Mouse (Mus musculus): ENCODE results near the gene P2ry12. TPM values are rescaled to one million over a fixed set of nuclear protein-coding genes. Genes with fewer than 3 reads are reported as not detected.

P2ry12 gene
- polyA plus RNA-seq (2014; fragmentation: Illumina TruSeq; extraction: RNeasy Lipid Tissue Mini Kit (QIAGEN cat#74804); ENCODE audit: low read depth, low replicate concordance) = 7.3 TPM

GRCm38 (mm10) chr3:59262704-59263103 is at the start of gene P2ry12:
Gene P2ry12, minus strand, starts transcription at chr3:59262871.

GRCm38 (mm10) chr3:59210727-59211126 is 51.9 kb downstream of the P2ry12 start, which contains the start of gene P2ry13:
Gene P2ry13, minus strand, starts transcription at chr3:59210882.

GRCm38 (mm10) chr3:59194938-59195337 is 67.7 kb downstream of the P2ry12 start, which contains the start of gene Gpr87:
Gene Gpr87, minus strand, starts transcription at chr3:59195104.

Other genes starting within 250 kb of the P2ry12 start
- gene Gpr171, start 161.1 kb downstream of the P2ry12 start, polyA plus RNA-seq (2014; fragmentation: Illumina TruSeq; extraction: RNeasy Lipid Tissue Mini Kit (QIAGEN cat#74804); ENCODE audit: low read depth, low replicate concordance) = 1.1 TPM
- gene P2ry14, start 109.3 kb downstream of the P2ry12 start, polyA plus RNA-seq (2014; fragmentation: Illumina TruSeq; extraction: RNeasy Lipid Tissue Mini Kit (QIAGEN cat#74804); ENCODE audit: low read depth, low replicate concordance) = 28.9 TPM
- gene Gpr87, start 67.8 kb downstream of the P2ry12 start, polyA plus RNA-seq (2014; fragmentation: Illumina TruSeq; extraction: RNeasy Lipid Tissue Mini Kit (QIAGEN cat#74804); ENCODE audit: low read depth, low replicate concordance) = not detected
- gene P2ry13, start 52.0 kb downstream of the P2ry12 start, polyA plus RNA-seq (2014; fragmentation: Illumina TruSeq; extraction: RNeasy Lipid Tissue Mini Kit (QIAGEN cat#74804); ENCODE audit: low read depth, low replicate concordance) = 3.3 TPM
- gene Igsf10, start 81.5 kb upstream of the P2ry12 start, polyA plus RNA-seq (2014; fragmentation: Illumina TruSeq; extraction: RNeasy Lipid Tissue Mini Kit (QIAGEN cat#74804); ENCODE audit: low read depth, low replicate concordance) = 2.0 TPM

Data from adrenal gland, adult 10 weeks (tissue).